Mouse (Mus musculus): ENCODE results near the gene Zbed3.

Gene Zbed3

GRCm38 (mm10) chr13:95323400-95323799 lies at the start of gene Zbed3:
Gene Zbed3, plus strand, starts transcription at chr13:95323612.
- no peak for DNase-seq (ENCODE audit: low spot score in 2 of 2)

DNA sequence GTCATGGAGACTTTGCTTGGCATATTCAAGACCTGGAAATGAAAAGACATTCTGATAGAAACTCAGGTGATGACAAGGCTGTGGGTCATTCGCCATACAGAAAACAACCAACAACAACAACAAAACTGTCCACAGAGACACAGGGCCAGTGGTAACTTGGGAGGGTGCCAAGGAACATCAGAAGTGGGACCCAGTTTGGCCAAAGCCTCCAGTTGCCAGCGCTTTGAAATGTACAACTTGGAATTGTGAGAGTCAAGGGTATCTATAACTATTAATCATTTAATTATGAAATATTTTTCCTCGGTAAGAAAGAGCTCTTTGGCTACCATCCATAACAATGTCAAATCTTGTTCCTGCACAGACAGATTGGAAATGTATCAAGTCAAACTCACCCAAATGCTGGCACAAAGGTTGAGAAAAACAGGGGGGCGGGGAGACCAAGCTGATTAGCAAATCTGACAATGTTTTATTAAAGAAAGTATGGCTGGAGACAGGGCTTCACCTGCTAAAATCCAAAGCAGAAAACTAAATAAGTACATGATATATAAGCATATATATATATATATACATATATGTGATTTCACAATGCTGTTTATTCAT lies 44.9 kb upstream of the Zbed3 start:
- no peak for DNase-seq (ENCODE audit: low spot score in 2 of 2)

GRCm38 (mm10) chr13:95281740-95282673 lies 41.4 kb upstream of the Zbed3 start:
- DNase-seq (ENCODE audit: low spot score in 2 of 2): no peak

DNA sequence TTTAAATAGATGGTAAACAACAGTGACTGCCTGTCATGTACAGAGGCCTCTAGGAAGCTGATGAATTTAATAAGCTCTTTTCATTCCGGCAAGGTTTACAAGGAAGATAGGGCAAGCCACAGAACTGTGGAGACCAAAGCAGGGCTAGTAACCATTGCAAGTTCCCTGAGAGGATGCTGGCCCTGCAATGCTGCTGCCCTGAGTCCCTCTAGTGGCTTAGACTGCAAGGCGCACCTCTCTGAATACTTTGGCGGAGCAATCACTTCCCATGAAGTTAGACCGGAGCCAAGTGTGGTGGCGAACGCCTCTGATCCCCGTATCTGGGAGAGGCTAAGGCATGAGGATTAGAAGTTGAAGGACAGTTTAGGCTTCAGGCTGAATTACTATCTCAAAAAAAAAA lies 36.4 kb upstream of the Zbed3 start:
- DNase-seq (ENCODE audit: low spot score in 2 of 2): peak in 1 of 2 experiments; percentile 10

GRCm38 (mm10) chr13:95288027-95288426 lies 35.4 kb upstream of the Zbed3 start:
- no peak for DNase-seq (ENCODE audit: low spot score in 2 of 2)

DNA sequence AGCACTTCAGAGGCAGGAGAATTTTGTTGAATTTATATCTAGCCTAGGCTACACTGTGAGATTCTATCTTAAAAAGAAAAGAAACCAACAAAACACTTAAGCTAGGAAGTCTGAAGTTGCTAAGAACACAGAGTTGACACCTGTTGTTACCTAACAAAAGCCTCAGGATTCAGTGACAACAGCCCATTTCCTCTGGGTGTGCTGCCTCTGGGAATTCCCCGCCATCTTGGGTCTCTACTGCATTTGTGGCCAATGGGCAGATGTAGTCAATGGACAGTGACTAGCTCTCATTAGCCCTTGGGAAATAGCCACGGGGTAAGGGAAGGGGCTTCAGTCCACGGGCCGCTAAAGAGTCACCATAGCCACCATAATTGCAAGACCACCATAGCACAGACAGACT lies 31.4 kb upstream of the Zbed3 start:
- DNase-seq (ENCODE audit: low spot score in 2 of 2): no peak

DNA sequence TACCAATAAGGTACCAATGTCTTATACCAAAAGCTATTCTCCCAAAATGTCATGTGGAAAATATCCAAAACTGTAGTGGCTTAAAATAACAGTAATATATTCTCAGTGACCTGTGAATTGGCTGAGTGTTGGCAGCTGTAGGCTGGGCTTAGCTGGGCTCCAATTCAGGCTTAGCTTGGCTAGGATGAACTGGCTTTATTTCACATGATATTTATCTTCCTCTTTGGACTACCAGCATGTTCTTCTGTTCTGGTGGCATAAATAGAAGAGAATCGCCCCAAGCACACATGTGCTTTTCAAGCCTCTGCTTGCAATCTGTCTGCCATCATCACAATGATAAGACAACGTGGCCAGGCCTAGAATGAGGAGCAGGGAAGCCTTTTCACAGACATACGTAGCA lies 23.5 kb upstream of the Zbed3 start:
- no peak for DNase-seq (ENCODE audit: low spot score in 2 of 2)

DNA sequence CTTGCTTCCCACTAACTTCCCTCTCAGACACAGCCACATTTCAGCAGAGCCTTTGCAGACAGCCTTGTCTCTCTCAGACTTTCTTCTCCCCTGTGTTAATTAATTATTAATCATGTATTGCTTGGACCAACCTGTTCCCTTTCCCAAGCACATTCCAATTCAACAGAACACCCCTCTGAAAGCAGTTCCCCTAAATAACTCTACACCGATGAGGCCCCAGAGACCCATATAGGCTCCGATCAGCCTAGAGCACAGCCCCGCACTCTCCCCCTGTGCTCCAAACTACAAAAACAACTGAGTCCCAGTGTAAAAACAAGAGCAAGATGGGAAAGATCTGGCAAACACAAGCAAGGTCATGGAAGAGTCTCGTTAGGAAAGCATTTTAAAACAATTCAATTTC lies 16.8 kb upstream of the Zbed3 start:
- no peak for DNase-seq (ENCODE audit: low spot score in 2 of 2)

DNA sequence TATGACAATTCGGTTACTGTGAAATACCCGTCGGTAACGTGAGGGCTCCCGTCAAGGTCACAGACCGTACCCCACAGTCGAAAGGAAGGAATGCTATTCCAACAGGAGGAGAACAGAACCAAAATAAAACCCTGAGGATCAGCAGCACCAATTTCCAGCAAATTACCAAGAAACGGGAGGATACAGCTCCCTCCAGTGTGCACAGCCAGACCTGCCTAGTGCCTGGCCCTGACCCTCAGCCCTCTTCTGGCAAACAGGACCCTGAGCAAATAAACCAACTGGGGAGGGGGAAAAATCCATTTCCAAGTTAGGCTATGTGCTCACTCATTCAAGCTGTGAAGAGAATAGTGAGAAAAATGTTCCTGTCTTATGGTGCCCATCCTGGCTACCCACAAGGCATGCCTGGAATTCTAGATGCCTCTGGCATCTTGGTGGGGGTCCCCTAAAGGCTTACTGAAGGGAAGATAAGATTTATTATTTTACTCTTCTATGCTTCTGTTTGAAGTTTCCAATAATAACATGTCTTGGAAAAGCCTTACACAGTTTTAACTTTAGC lies 16.2 kb upstream of the Zbed3 start:
- DNase-seq (ENCODE audit: low spot score in 2 of 2): no peak

DNA sequence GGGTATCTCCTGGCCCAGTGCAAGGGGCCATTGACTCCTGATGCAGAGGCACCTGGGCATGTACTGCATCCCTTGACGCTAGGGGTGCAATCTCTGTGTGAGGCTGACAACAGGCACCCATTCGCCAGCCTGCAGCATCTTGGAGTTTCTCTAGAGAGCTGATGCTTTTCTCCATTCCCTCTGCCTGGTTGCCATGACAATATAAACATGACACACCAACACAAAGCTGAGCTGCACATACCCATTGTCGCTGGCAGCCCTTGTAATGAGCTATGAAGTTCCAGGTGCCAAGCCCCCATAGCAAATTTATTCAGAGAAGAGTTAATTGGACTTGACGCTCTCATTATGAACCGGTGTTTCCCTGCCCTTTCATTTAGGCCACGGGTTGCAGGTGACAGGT lies 11.4 kb upstream of the Zbed3 start:
- DNase-seq (ENCODE audit: low spot score in 2 of 2): no peak

DNA sequence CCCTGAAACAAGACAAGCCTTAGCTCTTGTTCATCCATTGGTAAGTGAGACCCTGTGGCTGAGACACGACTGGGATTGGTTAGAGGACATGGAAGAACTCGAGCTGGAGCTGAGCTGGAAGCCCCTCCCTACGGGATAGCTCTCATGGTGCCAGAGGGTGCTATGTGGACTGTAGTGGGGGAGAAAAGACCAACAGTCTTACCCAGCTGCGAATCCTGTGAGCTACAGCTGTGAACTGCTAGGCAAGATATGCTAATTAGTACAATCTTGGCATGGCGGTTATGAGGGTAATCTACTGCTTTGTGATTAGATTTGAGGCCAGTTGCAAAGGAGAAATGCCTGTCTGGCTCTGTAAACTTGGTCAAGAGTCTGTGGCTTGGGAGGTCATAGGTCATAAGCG lies 4.3 kb upstream of the Zbed3 start:
- no peak for DNase-seq (ENCODE audit: low spot score in 2 of 2)

GRCm38 (mm10) chr13:95320451-95320850 lies 3.0 kb upstream of the Zbed3 start:
- DNase-seq (ENCODE audit: low spot score in 2 of 2): no peak

DNA sequence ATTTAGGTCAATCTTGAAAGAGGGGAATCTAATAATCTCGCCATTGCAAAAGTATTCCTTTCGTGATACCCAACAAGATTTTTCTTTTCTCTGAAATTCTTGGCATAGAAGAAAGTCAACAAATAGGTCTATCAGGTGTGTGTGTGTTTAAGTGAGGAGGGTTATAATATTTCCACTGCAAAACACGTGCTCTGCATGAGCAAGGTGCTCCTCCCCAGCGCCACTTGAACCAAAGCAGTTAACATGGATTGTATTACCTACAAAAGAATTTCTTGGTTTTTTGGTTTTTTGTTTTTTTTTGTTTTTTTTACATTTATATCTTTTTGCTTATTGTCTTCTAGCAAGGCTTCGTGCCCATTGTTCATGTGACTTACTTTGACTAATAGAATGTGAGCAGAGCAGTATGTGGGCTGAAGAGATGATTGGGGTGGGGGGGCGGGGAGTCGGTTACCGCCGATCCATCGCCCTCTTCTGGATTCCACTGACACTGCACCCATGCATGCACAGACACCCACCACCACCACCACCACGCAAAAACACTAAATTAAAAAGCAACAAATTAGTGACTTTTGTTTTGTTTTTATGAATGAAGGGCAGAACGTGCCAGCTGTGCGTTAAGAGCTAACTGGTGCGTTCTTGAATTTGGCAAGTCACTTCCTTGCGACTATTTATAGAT lies 676 bp downstream of the Zbed3 start:
- peak in 1 of 2 experiments; percentile 53 for DNase-seq (ENCODE audit: low spot score in 2 of 2)

- DNase-seq (ENCODE audit: low spot score in 2 of 2): no peak
Observed at GRCm38 (mm10) chr13:95324626-95325079, 1.2 kb downstream of the Zbed3 start.

DNA sequence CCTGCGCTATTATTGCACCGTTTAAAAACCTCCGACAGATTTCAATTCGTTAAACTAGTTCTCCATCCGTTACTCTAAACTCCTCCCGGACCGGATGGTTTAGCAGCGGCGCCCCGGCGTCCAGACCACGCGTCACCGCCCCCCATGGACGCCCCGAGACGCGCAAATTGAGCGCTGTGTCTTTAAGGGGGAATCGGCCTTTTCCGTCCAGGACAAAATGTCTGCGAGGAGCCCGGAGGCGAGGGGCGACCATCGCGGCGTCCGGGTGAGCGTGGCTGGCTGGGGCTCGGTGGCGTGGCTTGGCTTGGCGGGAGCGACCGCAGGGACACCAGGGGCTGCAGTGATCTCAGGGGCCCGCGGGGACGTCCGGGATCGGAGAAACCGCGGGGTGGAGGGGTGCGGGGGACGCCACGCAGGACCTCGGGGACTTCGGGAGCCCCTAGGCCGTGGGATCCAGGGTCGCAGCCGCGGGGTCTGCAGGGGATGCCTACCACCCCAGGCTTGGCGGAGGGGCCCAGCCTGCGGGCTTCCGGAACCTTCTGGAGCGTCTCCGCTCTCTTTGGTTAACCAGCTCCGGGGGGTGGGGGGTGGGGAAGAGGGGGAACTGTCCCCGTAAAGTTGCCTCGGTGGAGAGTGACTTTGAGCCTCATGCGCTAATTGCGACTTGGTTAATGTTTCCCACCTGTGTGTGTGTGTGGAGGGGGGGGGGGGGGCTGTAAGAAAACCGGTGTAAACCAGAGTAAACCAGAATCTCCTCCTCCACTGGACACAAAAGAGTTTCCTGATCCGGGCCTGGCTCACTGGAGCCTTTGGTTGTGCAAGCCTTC lies 1.9 kb downstream of the Zbed3 start:
- peak in 1 of 2 experiments; percentile 49 for DNase-seq (ENCODE audit: low spot score in 2 of 2)

DNA sequence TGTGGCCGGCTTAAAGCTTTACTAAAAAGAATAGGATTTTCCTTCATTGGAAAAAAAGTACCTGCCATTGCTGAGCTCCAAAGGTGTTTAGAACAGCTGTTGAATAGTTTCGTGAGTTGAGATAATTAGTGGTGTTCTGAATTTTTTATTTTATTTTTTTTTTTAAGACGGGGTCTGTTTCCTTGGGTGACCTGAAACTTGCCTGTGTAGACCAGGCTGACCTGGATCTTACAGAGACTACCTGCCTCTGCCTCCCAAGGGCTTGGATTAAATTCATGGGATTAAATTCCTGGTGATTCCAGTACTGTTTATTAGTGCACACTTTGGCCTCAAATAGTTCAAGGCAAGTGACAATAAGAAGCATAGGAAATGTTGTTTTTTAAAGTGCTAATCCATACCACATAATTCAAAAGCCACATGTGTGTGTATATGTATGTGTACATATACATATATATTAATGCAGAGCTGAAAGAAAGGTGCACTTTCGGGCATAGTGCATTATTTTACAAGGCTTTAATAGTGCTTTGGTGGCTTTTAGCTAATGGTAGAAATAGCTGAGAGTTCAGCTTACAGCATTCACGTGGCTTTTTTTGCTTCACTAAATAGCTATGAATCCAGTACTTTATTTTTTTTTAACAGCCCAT lies 2.6 kb downstream of the Zbed3 start:
- DNase-seq (ENCODE audit: low spot score in 2 of 2): no peak

DNA sequence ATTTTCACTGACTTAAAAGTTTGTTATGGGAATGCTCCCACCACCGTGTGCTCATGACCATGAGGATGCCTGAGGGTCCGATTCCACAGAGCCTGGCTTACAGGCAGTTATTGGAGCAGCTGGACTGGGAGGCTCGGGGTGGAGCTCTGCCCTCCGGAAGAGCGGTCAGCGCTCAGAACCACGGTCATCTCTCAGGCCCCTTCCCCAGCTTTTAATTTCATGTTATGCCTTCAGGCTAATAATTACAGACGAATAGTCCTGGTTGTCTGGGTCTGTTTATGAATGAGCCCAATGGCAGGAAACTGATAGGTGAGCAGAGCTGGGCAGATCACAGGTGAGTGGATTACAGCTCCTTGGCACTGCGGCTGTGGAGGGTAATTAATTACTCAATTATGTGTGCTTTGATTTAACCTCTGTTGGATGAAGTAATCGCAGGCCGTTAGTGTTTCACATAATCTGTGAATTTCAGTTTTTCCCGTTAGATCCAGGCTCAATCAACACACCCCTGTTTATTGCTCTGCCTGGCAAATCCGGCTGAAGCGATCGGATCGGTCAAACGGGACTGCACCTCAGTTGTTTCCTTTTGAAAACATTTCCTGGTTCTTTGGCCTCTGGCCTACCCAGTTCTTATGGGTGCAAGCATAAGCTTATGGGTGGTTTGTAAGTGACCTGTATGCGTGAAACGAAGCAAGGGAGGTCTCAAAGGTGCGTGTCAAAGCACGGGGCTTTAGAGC lies 3.4 kb downstream of the Zbed3 start:
- DNase-seq (ENCODE audit: low spot score in 2 of 2): no peak

DNA sequence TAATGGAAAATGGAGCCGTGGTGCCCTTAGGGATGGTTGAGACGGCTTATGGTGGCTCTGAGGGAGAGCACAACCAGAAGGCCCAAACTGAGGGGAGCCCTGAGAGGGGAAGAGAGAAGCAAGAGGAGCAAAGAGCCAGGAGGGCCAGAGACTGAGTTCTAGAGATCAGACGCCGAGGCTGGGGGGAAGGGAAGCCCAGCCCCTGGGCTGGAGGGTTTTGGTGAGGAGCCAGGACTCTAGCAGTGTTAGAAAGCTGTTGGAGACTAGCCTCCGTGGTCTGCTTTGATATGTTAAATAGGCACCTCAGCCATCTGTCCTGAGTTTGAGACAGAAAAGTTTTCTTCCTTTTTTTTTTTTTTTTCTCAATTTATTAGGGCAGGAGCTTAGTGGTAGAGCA lies 3.9 kb downstream of the Zbed3 start:
- no peak for DNase-seq (ENCODE audit: low spot score in 2 of 2)

- DNase-seq (ENCODE audit: low spot score in 2 of 2): no peak
Observed at GRCm38 (mm10) chr13:95328767-95329166, 5.4 kb downstream of the Zbed3 start.

- DNase-seq (ENCODE audit: low spot score in 2 of 2): no peak
Observed at GRCm38 (mm10) chr13:95330507-95330906, 7.1 kb downstream of the Zbed3 start.

Data from spleen, postnatal 14 days (tissue).